Comparison of ENCODE assay signal across 9 mouse cellular contexts in genomic region chr3:89647268-89647874, GRCm38 (mm10).
A peak's percentile ranks its signal among the peaks of the same experiment; 100 is the strongest.
DNase-seq lines count a peak whose midpoint lies in the region; ATAC-seq and TF ChIP-seq lines count a peak whose summit lies in the region.
"Had no signal": no experiment of that assay in that cellular context is flagged by ENCODE, and none has a peak within 500 bp of the region (broad histone marks: within the 10 kb centered on the region; RNA-seq: fewer than 3 reads in every experiment).

No protein-coding gene starts in this region.

- TF ChIP-seq CTCF in layer of hippocampus, adult 2 months (conservative IDR thresholded peaks at IDR 0.05), result no peak
- no peak for TF ChIP-seq CTCF in olfactory bulb, adult 2 months (IDR thresholded peaks at IDR 0.05; ENCODE audit: insufficient read depth, low read depth, low read length)

- 49% methylated on average over 6 of the region's 6 CpGs for WGBS in embryonic facial prominence, embryonic 10.5 days
- WGBS in olfactory bulb, adult 2 months, result 38% methylated on average over 6 of the region's 6 CpGs

- no peak for ATAC-seq in cerebellum, adult (ENCODE audit: insufficient number of reproducible peaks, low FRiP score, low TSS enrichment)

- no peak for TF ChIP-seq POLR2A in olfactory bulb, adult 2 months (IDR thresholded peaks at IDR 0.05; ENCODE audit: insufficient read depth, low read depth, low read length)

- no peaks in the 10 kb centered on the region for H3K27me3 ChIP-seq in embryonic facial prominence, embryonic 10.5 days (replicated peaks; ENCODE audit: low read depth, poor library complexity, severe bottlenecking)

- peak overlapping the region; percentile 89 for H3K27ac ChIP-seq in layer of hippocampus, adult 2 months
- peak overlapping the region; percentile 87 for H3K27ac ChIP-seq in embryonic facial prominence, embryonic 10.5 days (replicated peaks)
- peak overlapping the region; percentile 42 for H3K27ac ChIP-seq in olfactory bulb, adult 2 months (ENCODE audit: insufficient read depth, low read depth, low read length)
- H3K27ac ChIP-seq: liver, embryonic 15.5 days had no signal

- no peak for DNase-seq in layer of hippocampus, adult 2 months (ENCODE audit: low spot score in 2 of 2)
- DNase-seq in layer of hippocampus, adult 11-12 months (ENCODE audit: low spot score), result no peak
- DNase-seq in embryonic facial prominence, embryonic 10.5 days (ENCODE audit: low spot score), result peak; percentile 63
- peak; percentile 14 for DNase-seq in hindlimb bud, embryonic 11.5 days (ENCODE audit: extremely low spot score, low read depth, low spot score)
- DNase-seq in yolk sac, embryonic 10.5 days (ENCODE audit: low spot score), result no peak
- DNase-seq in left cerebral cortex, postnatal 25 days (ENCODE audit: low spot score in 2 of 2), result no peak

- peaks cover 54% of the 10 kb centered on the region for H3K4me1 ChIP-seq in embryonic facial prominence, embryonic 10.5 days
- peaks cover 23% of the 10 kb centered on the region for H3K4me1 ChIP-seq in olfactory bulb, adult 2 months (ENCODE audit: control insufficient read depth, insufficient read depth, low read length)

- no peaks in the 10 kb centered on the region for H3K36me3 ChIP-seq in embryonic facial prominence, embryonic 10.5 days (replicated peaks)
- H3K36me3 ChIP-seq: liver, embryonic 15.5 days had no signal

- intact Hi-C loops in left cerebral cortex, postnatal 25 days (cut with DNase I), result no loop called here

- H3K9me3 ChIP-seq in embryonic facial prominence, embryonic 10.5 days, result no peaks in the 10 kb centered on the region
- H3K9me3 ChIP-seq: liver, embryonic 15.5 days had no signal

- H3K4me3 ChIP-seq in layer of hippocampus, adult 2 months, result no peak overlapping the region
- H3K4me3 ChIP-seq in embryonic facial prominence, embryonic 10.5 days, result no peak overlapping the region
- H3K4me3 ChIP-seq in olfactory bulb, adult 2 months (ENCODE audit: insufficient read depth, low read depth, low read length), result no peak overlapping the region
- H3K4me3 ChIP-seq: liver, embryonic 15.5 days had no signal

Comparison
In these comparisons a context has a peak if more than half of its experiments do, and no peak if none do; other contexts are left out.
1. DNase-seq: peak in embryonic facial prominence, embryonic 10.5 days (single experiment) and hindlimb bud, embryonic 11.5 days (single experiment); none in layer of hippocampus, adult 2 months (0 of 2), layer of hippocampus, adult 11-12 months (single experiment), yolk sac, embryonic 10.5 days (single experiment) and left cerebral cortex, postnatal 25 days (0 of 2).
2. Peak in every context shown above with its lines, with median percentiles within 50 percentile points of each other: H3K27ac ChIP-seq.